Mouse (Mus musculus): ENCODE results near the gene Cnn1. TPM values are rescaled to one million over a fixed set of nuclear protein-coding genes. Genes with fewer than 3 reads are reported as not detected.

Cnn1 gene
- total and polyA plus RNA-seq, 3 experiments, result 0.06 to 0.19 TPM; not detected in 1

DNA sequence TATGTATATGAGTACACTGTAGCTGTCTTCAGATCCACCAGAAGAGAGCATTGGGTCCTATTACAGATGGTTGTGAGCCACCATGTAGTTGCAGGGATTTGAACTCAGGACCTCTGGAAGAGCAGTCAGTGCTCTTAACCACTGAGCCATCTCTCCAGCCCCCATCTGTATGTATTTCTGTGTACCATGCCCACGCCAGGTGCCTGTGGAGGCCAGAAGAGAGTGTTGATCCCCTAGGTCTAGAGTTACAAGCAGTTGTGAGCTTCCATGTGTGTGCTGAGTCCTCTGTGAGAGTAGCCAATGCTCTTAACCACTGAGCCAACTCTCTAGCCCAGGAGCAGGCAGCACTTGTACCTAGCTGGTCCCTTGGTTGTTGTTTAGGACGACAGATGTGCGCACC lies 25.2 kb downstream of the Cnn1 start:
- peaks cover 0 to 25% of the 10 kb centered on the region in 2 experiments; a peak in 2 of 4 replicates for H3K36me3 ChIP-seq (ENCODE audit: control insufficient read depth in 1 of 2, insufficient read depth in 2 of 2, low read length in 2 of 2)
- H3K79me2 ChIP-seq (ENCODE audit: control insufficient read depth, insufficient read depth, low read length, poor library complexity), result no peaks in the 10 kb centered on the region
- no peak overlapping the region for H3K27ac ChIP-seq (ENCODE audit: control insufficient read depth, low read depth, low read length)
- no peak for DNase-seq (ENCODE audit: low read depth, low spot score)
- H3K9me3 ChIP-seq (replicated peaks; ENCODE audit: insufficient read depth, low read length), result no peaks in the 10 kb centered on the region
- H3K9ac ChIP-seq (ENCODE audit: control insufficient read depth, low read depth, low read length, poor library complexity, severe bottlenecking), result no peak overlapping the region
- peaks cover 25 to 38% of the 10 kb centered on the region in 2 experiments for H3K4me1 ChIP-seq (ENCODE audit: control insufficient read depth in 1 of 2, insufficient read depth in 2 of 2, low read length in 2 of 2)
- TF ChIP-seq TCF12 (IDR thresholded peaks at IDR 0.05; ENCODE audit: low read depth, low read length), result no peak
- TF ChIP-seq TBP (IDR thresholded peaks at IDR 0.05; ENCODE audit: low read depth, low read length), result peak; percentile 69
- no peak overlapping the region for H3K4me3 ChIP-seq (ENCODE audit: control insufficient read depth in 1 of 2, insufficient read depth in 1 of 2, low read depth in 2 of 2, low read length in 2 of 2)
- no peaks in the 10 kb centered on the region for H3K27me3 ChIP-seq (ENCODE audit: control insufficient read depth in 1 of 2, insufficient read depth in 2 of 2, low read length in 2 of 2)

GRCm38 (mm10) chr9:22125246-22126027 lies 26.4 kb downstream of the Cnn1 start:
- peak; percentile 79 for DNase-seq (ENCODE audit: low read depth, low spot score)
- Histone ChIP-seq H3K9ac (ENCODE audit: control insufficient read depth, low read depth, low read length, poor library complexity, severe bottlenecking) (no peak overlapping the region), H3K9me3 (replicated peaks; ENCODE audit: insufficient read depth, low read length) (no peaks in the 10 kb centered on the region), H3K27me3 (ENCODE audit: control insufficient read depth in 1 of 2, insufficient read depth in 2 of 2, low read length in 2 of 2) (no peaks in the 10 kb centered on the region), H3K4me3 (ENCODE audit: control insufficient read depth in 1 of 2, insufficient read depth in 1 of 2, low read depth in 2 of 2, low read length in 2 of 2) (no peak overlapping the region), H3K36me3 (ENCODE audit: control insufficient read depth in 1 of 2, insufficient read depth in 2 of 2, low read length in 2 of 2) (peaks cover 0 to 25% of the 10 kb centered on the region in 2 experiments; a peak in 2 of 4 replicates), H3K27ac (ENCODE audit: control insufficient read depth, low read depth, low read length) (no peak overlapping the region), H3K4me1 (ENCODE audit: control insufficient read depth in 1 of 2, insufficient read depth in 2 of 2, low read length in 2 of 2) (peaks cover 25 to 32% of the 10 kb centered on the region in 2 experiments), H3K79me2 (ENCODE audit: control insufficient read depth, insufficient read depth, low read length, poor library complexity) (no peaks in the 10 kb centered on the region)
- TF ChIP-seq KAT2A (conservative IDR thresholded peaks at IDR 0.05; ENCODE audit: low read depth, low read length) (no peak), TCF12 (IDR thresholded peaks at IDR 0.05; ENCODE audit: low read depth, low read length) (0 out of 2 replicates have a peak, but pooled peaks have one; percentile 8), EP300 (IDR thresholded peaks at IDR 0.05; ENCODE audit: low read depth in 1 of 2, low read length in 2 of 2) (peak in 1 of 2 experiments; percentile 19; a peak in 1 of 4 replicates), MXI1 (IDR thresholded peaks at IDR 0.05; ENCODE audit: low read depth, low read length) (0 out of 2 replicates have a peak, but pooled peaks have one; percentile 41), POLR2AphosphoS2 (IDR thresholded peaks at IDR 0.05; ENCODE audit: low read length) (no peak), SIN3A (IDR thresholded peaks at IDR 0.05; ENCODE audit: low read length) (no peak; the same call in 1 of the 2 replicates), SMC3 (IDR thresholded peaks at IDR 0.05; ENCODE audit: low read depth, low read length) (peak; percentile 6; the same call in 1 of the 2 replicates), MAZ (IDR thresholded peaks at IDR 0.05; ENCODE audit: low read depth, low read length) (peak; percentile 33; the same call in 1 of the 2 replicates), ELF1 (IDR thresholded peaks at IDR 0.05; ENCODE audit: low read depth, low read length) (0 out of 2 replicates have a peak, but pooled peaks have one; percentile 41), CTCF (IDR thresholded peaks at IDR 0.05 in 2 of 3, conservative IDR thresholded peaks at IDR 0.05 in 1 of 3; ENCODE audit: control insufficient read depth in 1 of 3, insufficient read depth in 1 of 3, low read depth in 2 of 3, low read length in 3 of 3, poor library complexity in 1 of 3, severe bottlenecking in 1 of 3) (peak in 2 of 3 experiments; percentile 33 to 45; a peak in 4 of 6 replicates)
